ENCODE assay signal across 8 mouse cellular contexts in the genomic region with DNA sequence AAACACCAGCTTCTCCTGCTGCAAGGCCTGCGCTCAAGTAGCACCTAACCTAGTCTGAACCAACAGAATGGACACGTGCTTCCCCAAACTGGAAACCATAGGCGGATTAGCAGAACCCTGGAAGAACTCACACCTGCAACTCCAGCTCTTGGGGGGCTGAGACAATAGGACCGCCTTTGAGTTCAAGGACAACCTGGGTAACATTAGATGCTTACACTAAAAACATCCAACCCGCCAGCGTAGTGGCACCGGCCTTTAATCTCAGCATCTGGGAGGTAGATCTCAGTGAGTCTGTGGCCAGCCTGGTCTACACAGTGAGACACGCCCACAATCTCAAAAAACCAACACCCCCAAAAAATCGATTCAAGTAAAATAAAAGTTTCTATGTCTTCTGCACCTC. TPM values are rescaled to one million over a fixed set of nuclear protein-coding genes. Genes with fewer than 3 reads are reported as not detected.
A peak's percentile ranks its signal among the peaks of the same experiment; 100 is the strongest.
DNase-seq lines count a peak whose midpoint lies in the region; ATAC-seq and TF ChIP-seq lines count a peak whose summit lies in the region.

No protein-coding gene starts in this region.

- 44% methylated on average over 9 of the region's 9 CpGs for WGBS in neural tube, embryonic 12.5 days

- no peak for ATAC-seq in neural tube, embryonic 12.5 days (ENCODE audit: low FRiP score, low read depth)

- H3K9me3 ChIP-seq in neural tube, embryonic 12.5 days: no peaks in the 10 kb centered on the region

- peak overlapping the region; percentile 88 for H3K4me3 ChIP-seq in left cerebral cortex, adult 2 months
- H3K4me3 ChIP-seq in brown adipose tissue, adult 24 weeks (ENCODE audit: insufficient read depth, low read depth, low read length): peak overlapping the region; percentile 69
- H3K4me3 ChIP-seq in neural tube, embryonic 12.5 days: peak overlapping the region; percentile 88

- DNase-seq in left cerebral cortex, adult 2 months (ENCODE audit: extremely low spot score in 1 of 2, low spot score in 2 of 2): no peak
- no peak for DNase-seq in left cerebral cortex, postnatal 4 days
- DNase-seq in induced T-regulatory cell, adult 2 months (ENCODE audit: low read depth): peak; percentile 49
- DNase-seq in yolk sac, embryonic 10.5 days (ENCODE audit: low spot score): no peak
- DNase-seq in gastrocnemius, postnatal 4 days (ENCODE audit: low spot score in 2 of 2): no peak
- no peak for DNase-seq in left cerebral cortex, adult 9 months (ENCODE audit: low spot score in 2 of 2)

- H3K4me2 ChIP-seq in neural tube, embryonic 12.5 days (replicated peaks): peak overlapping the region; percentile 84

- H3K27ac ChIP-seq in left cerebral cortex, adult 2 months: peak overlapping the region; percentile 88
- no peak overlapping the region for H3K27ac ChIP-seq in brown adipose tissue, adult 24 weeks (replicated peaks; ENCODE audit: low read depth, low read length)
- H3K27ac ChIP-seq in neural tube, embryonic 12.5 days: no peak overlapping the region

- H3K9ac ChIP-seq in neural tube, embryonic 12.5 days: peak overlapping the region; percentile 87

- H3K36me3 ChIP-seq in neural tube, embryonic 12.5 days: peaks cover 12% of the 10 kb centered on the region

- H3K27me3 ChIP-seq in neural tube, embryonic 12.5 days (replicated peaks): no peaks in the 10 kb centered on the region

- intact Hi-C loops in left cerebral cortex, adult 2 months (cut with DNase I): no loop called here
- intact Hi-C loops in left cerebral cortex, postnatal 4 days (cut with DNase I): no loop called here

- H3K4me1 ChIP-seq in brown adipose tissue, adult 24 weeks (ENCODE audit: control insufficient read depth, insufficient read depth, insufficient read length, low read length): peaks cover 4% of the 10 kb centered on the region
- peaks cover 17% of the 10 kb centered on the region for H3K4me1 ChIP-seq in neural tube, embryonic 12.5 days

- TF ChIP-seq CTCF in left cerebral cortex, adult 2 months (IDR thresholded peaks at IDR 0.05): no peak

RNA-seq across cellular contexts. Expression of a gene that starts 0.7 kb away (rescaled TPM):
- 10 to 100 TPM; 67.3 to 68.3 TPM for total RNA-seq in left cerebral cortex, adult 2 months (2021)
- total RNA-seq in left cerebral cortex, postnatal 4 days (2021): 10 to 100 TPM; 60.2 to 63.0 TPM
- polyA plus RNA-seq in brown adipose tissue, adult 24 weeks (2012; ENCODE audit: insufficient read depth, insufficient read length, missing spikeins): 12.0 and 14.1 TPM in 2 replicates
- 60.3 and 66.5 TPM in 2 replicates for polyA plus RNA-seq in neural tube, embryonic 12.5 days (2016; fragmentation: Nextera tagmentation; extraction: Ambion mirVana)
- total RNA-seq in gastrocnemius, postnatal 4 days (2021): 10 to 100 TPM; 25.9 to 27.9 TPM

RNA-seq across cellular contexts. Expression of a gene that starts 24.8 kb away (rescaled TPM):
- 10 to 100 TPM; 70.1 to 71.4 TPM for total RNA-seq in left cerebral cortex, adult 2 months (2021)
- 10 to 100 TPM; 65.9 to 68.9 TPM for total RNA-seq in left cerebral cortex, postnatal 4 days (2021)
- polyA plus RNA-seq in brown adipose tissue, adult 24 weeks (2012; ENCODE audit: insufficient read depth, insufficient read length, missing spikeins): 34.4 and 43.4 TPM in 2 replicates
- 124 and 125 TPM in 2 replicates for polyA plus RNA-seq in neural tube, embryonic 12.5 days (2016; fragmentation: Nextera tagmentation; extraction: Ambion mirVana)
- total RNA-seq in gastrocnemius, postnatal 4 days (2021): 10 to 100 TPM; 51.5 to 57.6 TPM

RNA-seq across cellular contexts. Expression of a gene that starts 34.3 kb away (rescaled TPM):
- not detected for total RNA-seq in left cerebral cortex, adult 2 months (2021)
- total RNA-seq in left cerebral cortex, postnatal 4 days (2021): not detected
- not detected in 2 replicates for polyA plus RNA-seq in brown adipose tissue, adult 24 weeks (2012; ENCODE audit: insufficient read depth, insufficient read length, missing spikeins)
- polyA plus RNA-seq in neural tube, embryonic 12.5 days (2016; fragmentation: Nextera tagmentation; extraction: Ambion mirVana): not detected in 2 replicates
- not detected for total RNA-seq in gastrocnemius, postnatal 4 days (2021)

RNA-seq across cellular contexts. Expression of a gene that starts 43.7 kb away (rescaled TPM):
- not detected for total RNA-seq in left cerebral cortex, adult 2 months (2021)
- not detected for total RNA-seq in left cerebral cortex, postnatal 4 days (2021)
- polyA plus RNA-seq in brown adipose tissue, adult 24 weeks (2012; ENCODE audit: insufficient read depth, insufficient read length, missing spikeins): not detected in 2 replicates
- 1.1 TPM in 1 of 2 replicates, not detected in the other for polyA plus RNA-seq in neural tube, embryonic 12.5 days (2016; fragmentation: Nextera tagmentation; extraction: Ambion mirVana)
- total RNA-seq in gastrocnemius, postnatal 4 days (2021): not detected

RNA-seq across cellular contexts. Expression of a gene that starts 50.0 kb away (rescaled TPM):
- total RNA-seq in left cerebral cortex, adult 2 months (2021): 100 to 1,000 TPM; 209 to 213 TPM
- 10 to 100 TPM; 79.8 to 89.3 TPM for total RNA-seq in left cerebral cortex, postnatal 4 days (2021)
- 26.5 and 29.3 TPM in 2 replicates for polyA plus RNA-seq in brown adipose tissue, adult 24 weeks (2012; ENCODE audit: insufficient read depth, insufficient read length, missing spikeins)
- 121 and 124 TPM in 2 replicates for polyA plus RNA-seq in neural tube, embryonic 12.5 days (2016; fragmentation: Nextera tagmentation; extraction: Ambion mirVana)
- total RNA-seq in gastrocnemius, postnatal 4 days (2021): 10 to 100 TPM; 15.8 to 19.1 TPM
